Mouse (Mus musculus): ENCODE results near the gene Bach2. TPM values are rescaled to one million over a fixed set of nuclear protein-coding genes. Genes with fewer than 3 reads are reported as not detected.

The Bach2 gene
- polyA plus RNA-seq, 1 experiment from 2014 or later: 9.8 TPM

GRCm38 (mm10) chr4:32482936-32483335 is 244.3 kb downstream of the Bach2 start:
- H3K4me2 ChIP-seq: peak overlapping the region; percentile 16; the same call in 1 of the 2 replicates
- no peak overlapping the region for H3K9ac ChIP-seq
- no peaks in the 10 kb centered on the region for H3K9me3 ChIP-seq
- 12% methylated on average over 8 of the region's 8 CpGs for WGBS
- H3K27ac ChIP-seq: no peak overlapping the region
- H3K36me3 ChIP-seq: no peaks in the 10 kb centered on the region
- peaks cover 60% of the 10 kb centered on the region for H3K4me1 ChIP-seq
- H3K4me3 ChIP-seq: no peak overlapping the region
- no peak for ATAC-seq (ENCODE audit: insufficient number of reproducible peaks, insufficient read depth, low FRiP score, low TSS enrichment, low read depth)
- H3K27me3 ChIP-seq: no peaks in the 10 kb centered on the region

GRCm38 (mm10) chr4:32485848-32486247 is 247.2 kb downstream of the Bach2 start:
- no peak overlapping the region for H3K4me3 ChIP-seq

GRCm38 (mm10) chr4:32486654-32487398 is 248.2 kb downstream of the Bach2 start:
- H3K4me3 ChIP-seq: no peak overlapping the region
- peak overlapping the region; percentile 31; the same call in 1 of the 2 replicates for H3K4me2 ChIP-seq
- H3K36me3 ChIP-seq: no peaks in the 10 kb centered on the region
- 0 out of 2 replicates have a peak overlapping the region, but pooled peaks have one; percentile 7 for H3K27ac ChIP-seq
- no peak overlapping the region for H3K9ac ChIP-seq
- 68% methylated on average over 17 of the region's 17 CpGs for WGBS
- no peaks in the 10 kb centered on the region for H3K9me3 ChIP-seq
- H3K4me1 ChIP-seq: peaks cover 32% of the 10 kb centered on the region
- ATAC-seq (ENCODE audit: insufficient number of reproducible peaks, insufficient read depth, low FRiP score, low TSS enrichment, low read depth): no peak
- H3K27me3 ChIP-seq: no peaks in the 10 kb centered on the region

More at GRCm38 (mm10) chr4:32485848-32486247, 247.2 kb downstream of the Bach2 start:
- Histone ChIP-seq H3K9ac (no peak overlapping the region), H3K36me3 (no peaks in the 10 kb centered on the region), H3K9me3 (no peaks in the 10 kb centered on the region), H3K27me3 (no peaks in the 10 kb centered on the region), H3K4me2 (no peak overlapping the region), H3K27ac (no peak overlapping the region), H3K4me1 (peaks cover 42% of the 10 kb centered on the region)
- 42% methylated on average over 5 of the region's 5 CpGs for WGBS
- no peak for ATAC-seq (ENCODE audit: insufficient number of reproducible peaks, insufficient read depth, low FRiP score, low TSS enrichment, low read depth)

GRCm38 (mm10) chr4:32489186-32489585 is 250.6 kb downstream of the Bach2 start:
- WGBS: 69% methylated on average over 1 of the region's 1 CpGs
- Histone ChIP-seq H3K4me3 (no peak overlapping the region), H3K36me3 (no peaks in the 10 kb centered on the region), H3K4me2 (no peak overlapping the region), H3K4me1 (peaks cover 22% of the 10 kb centered on the region), H3K9me3 (no peaks in the 10 kb centered on the region), H3K27me3 (no peaks in the 10 kb centered on the region), H3K9ac (no peak overlapping the region), H3K27ac (no peak overlapping the region)
- no peak for ATAC-seq (ENCODE audit: insufficient number of reproducible peaks, insufficient read depth, low FRiP score, low TSS enrichment, low read depth)

GRCm38 (mm10) chr4:32491176-32491575 is 252.6 kb downstream of the Bach2 start:
- no peak overlapping the region for H3K9ac ChIP-seq
- H3K36me3 ChIP-seq: no peaks in the 10 kb centered on the region
- WGBS: 74% methylated on average over 8 of the region's 8 CpGs
- no peak for ATAC-seq (ENCODE audit: insufficient number of reproducible peaks, insufficient read depth, low FRiP score, low TSS enrichment, low read depth)
- H3K4me2 ChIP-seq: no peak overlapping the region
- H3K9me3 ChIP-seq: no peaks in the 10 kb centered on the region
- peaks cover 17% of the 10 kb centered on the region for H3K4me1 ChIP-seq
- no peak overlapping the region for H3K27ac ChIP-seq
- H3K27me3 ChIP-seq: no peaks in the 10 kb centered on the region
- H3K4me3 ChIP-seq: no peak overlapping the region

GRCm38 (mm10) chr4:32492834-32493233 is 254.2 kb downstream of the Bach2 start:
- Histone ChIP-seq H3K36me3 (no peaks in the 10 kb centered on the region), H3K27me3 (no peaks in the 10 kb centered on the region), H3K4me1 (peaks cover 5% of the 10 kb centered on the region; the same call in 1 of the 2 replicates), H3K27ac (no peak overlapping the region), H3K9ac (no peak overlapping the region), H3K4me2 (no peak overlapping the region), H3K9me3 (no peaks in the 10 kb centered on the region), H3K4me3 (no peak overlapping the region)
- ATAC-seq (ENCODE audit: insufficient number of reproducible peaks, insufficient read depth, low FRiP score, low TSS enrichment, low read depth): no peak
- 84% methylated on average over 7 of the region's 7 CpGs for WGBS

GRCm38 (mm10) chr4:32501780-32502179 is 263.2 kb downstream of the Bach2 start:
- Histone ChIP-seq H3K9ac (no peak overlapping the region), H3K27ac (no peak overlapping the region), H3K4me2 (no peak overlapping the region), H3K4me3 (no peak overlapping the region), H3K27me3 (no peaks in the 10 kb centered on the region), H3K4me1 (peaks cover 1% of the 10 kb centered on the region; the same call in 1 of the 2 replicates), H3K36me3 (peaks cover 13% of the 10 kb centered on the region; the same call in 1 of the 2 replicates), H3K9me3 (no peaks in the 10 kb centered on the region)
- WGBS: 90% methylated on average over 8 of the region's 8 CpGs
- ATAC-seq (ENCODE audit: insufficient number of reproducible peaks, insufficient read depth, low FRiP score, low TSS enrichment, low read depth): no peak

- 91% methylated on average over 4 of the region's 4 CpGs for WGBS
- H3K36me3 ChIP-seq: peaks cover 13% of the 10 kb centered on the region; the same call in 1 of the 2 replicates
- H3K4me2 ChIP-seq: no peak overlapping the region
- H3K27me3 ChIP-seq: no peaks in the 10 kb centered on the region
- H3K9me3 ChIP-seq: no peaks in the 10 kb centered on the region
- no peak overlapping the region for H3K9ac ChIP-seq
- H3K27ac ChIP-seq: no peak overlapping the region
- peaks cover 5% of the 10 kb centered on the region; the same call in 1 of the 2 replicates for H3K4me1 ChIP-seq
- no peak overlapping the region for H3K4me3 ChIP-seq
- no peak for ATAC-seq (ENCODE audit: insufficient number of reproducible peaks, insufficient read depth, low FRiP score, low TSS enrichment, low read depth)
Measured at GRCm38 (mm10) chr4:32502181-32502580, 263.6 kb downstream of the Bach2 start.

- no peak overlapping the region for H3K4me2 ChIP-seq
- 94% methylated on average over 11 of the region's 11 CpGs for WGBS
Measured at GRCm38 (mm10) chr4:32504236-32504635, 265.6 kb downstream of the Bach2 start.

GRCm38 (mm10) chr4:32506306-32506808 is 267.8 kb downstream of the Bach2 start:
- Histone ChIP-seq H3K36me3 (peaks cover 13% of the 10 kb centered on the region; the same call in 1 of the 2 replicates), H3K27me3 (no peaks in the 10 kb centered on the region), H3K9me3 (no peaks in the 10 kb centered on the region), H3K9ac (no peak overlapping the region), H3K4me3 (no peak overlapping the region), H3K27ac (no peak overlapping the region), H3K4me2 (no peak overlapping the region), H3K4me1 (peaks cover 22% of the 10 kb centered on the region)
- 92% methylated on average over 7 of the region's 7 CpGs for WGBS
- ATAC-seq (ENCODE audit: insufficient number of reproducible peaks, insufficient read depth, low FRiP score, low TSS enrichment, low read depth): no peak

More at GRCm38 (mm10) chr4:32504236-32504635, 265.6 kb downstream of the Bach2 start:
- H3K9ac ChIP-seq: no peak overlapping the region
- H3K4me1 ChIP-seq: peaks cover 18% of the 10 kb centered on the region
- no peak for ATAC-seq (ENCODE audit: insufficient number of reproducible peaks, insufficient read depth, low FRiP score, low TSS enrichment, low read depth)
- no peaks in the 10 kb centered on the region for H3K9me3 ChIP-seq
- no peak overlapping the region for H3K4me3 ChIP-seq
- no peak overlapping the region for H3K27ac ChIP-seq
- no peaks in the 10 kb centered on the region for H3K27me3 ChIP-seq
- H3K36me3 ChIP-seq: peaks cover 13% of the 10 kb centered on the region; the same call in 1 of the 2 replicates

- H3K9me3 ChIP-seq: no peaks in the 10 kb centered on the region
- H3K4me1 ChIP-seq: peaks cover 22% of the 10 kb centered on the region
- H3K36me3 ChIP-seq: 0 out of 2 replicates have a peak, but pooled peaks cover 8% of the 10 kb centered on the region
- no peak overlapping the region for H3K4me3 ChIP-seq
- WGBS: 86% methylated on average over 6 of the region's 6 CpGs
- ATAC-seq (ENCODE audit: insufficient number of reproducible peaks, insufficient read depth, low FRiP score, low TSS enrichment, low read depth): no peak
- H3K9ac ChIP-seq: no peak overlapping the region
- H3K27me3 ChIP-seq: no peaks in the 10 kb centered on the region
- H3K27ac ChIP-seq: no peak overlapping the region
- no peak overlapping the region for H3K4me2 ChIP-seq
Measured at GRCm38 (mm10) chr4:32507041-32507440, 268.4 kb downstream of the Bach2 start.

- no peak for ATAC-seq (ENCODE audit: insufficient number of reproducible peaks, insufficient read depth, low FRiP score, low TSS enrichment, low read depth)
- H3K9ac ChIP-seq: no peak overlapping the region
Measured at GRCm38 (mm10) chr4:32508572-32508971, 270.0 kb downstream of the Bach2 start.

More at GRCm38 (mm10) chr4:32508572-32508971, 270.0 kb downstream of the Bach2 start:
- H3K4me1 ChIP-seq: peaks cover 22% of the 10 kb centered on the region
- no peaks in the 10 kb centered on the region for H3K27me3 ChIP-seq
- no peaks in the 10 kb centered on the region for H3K9me3 ChIP-seq
- peak overlapping the region; percentile 62; the same call in 1 of the 2 replicates for H3K27ac ChIP-seq
- no peak overlapping the region for H3K4me3 ChIP-seq
- H3K4me2 ChIP-seq: no peak overlapping the region
- no peaks in the 10 kb centered on the region for H3K36me3 ChIP-seq
- 30% methylated on average over 2 of the region's 2 CpGs for WGBS
